Mouse (Mus musculus): Measurements from ENCODE around the gene Pgpep1. TPM values are rescaled to one million over a fixed set of nuclear protein-coding genes. Genes with fewer than 3 reads are reported as not detected.

The Pgpep1 gene
- polyA plus RNA-seq, 1 experiment from 2014 or later = 64.6 TPM

DNA sequence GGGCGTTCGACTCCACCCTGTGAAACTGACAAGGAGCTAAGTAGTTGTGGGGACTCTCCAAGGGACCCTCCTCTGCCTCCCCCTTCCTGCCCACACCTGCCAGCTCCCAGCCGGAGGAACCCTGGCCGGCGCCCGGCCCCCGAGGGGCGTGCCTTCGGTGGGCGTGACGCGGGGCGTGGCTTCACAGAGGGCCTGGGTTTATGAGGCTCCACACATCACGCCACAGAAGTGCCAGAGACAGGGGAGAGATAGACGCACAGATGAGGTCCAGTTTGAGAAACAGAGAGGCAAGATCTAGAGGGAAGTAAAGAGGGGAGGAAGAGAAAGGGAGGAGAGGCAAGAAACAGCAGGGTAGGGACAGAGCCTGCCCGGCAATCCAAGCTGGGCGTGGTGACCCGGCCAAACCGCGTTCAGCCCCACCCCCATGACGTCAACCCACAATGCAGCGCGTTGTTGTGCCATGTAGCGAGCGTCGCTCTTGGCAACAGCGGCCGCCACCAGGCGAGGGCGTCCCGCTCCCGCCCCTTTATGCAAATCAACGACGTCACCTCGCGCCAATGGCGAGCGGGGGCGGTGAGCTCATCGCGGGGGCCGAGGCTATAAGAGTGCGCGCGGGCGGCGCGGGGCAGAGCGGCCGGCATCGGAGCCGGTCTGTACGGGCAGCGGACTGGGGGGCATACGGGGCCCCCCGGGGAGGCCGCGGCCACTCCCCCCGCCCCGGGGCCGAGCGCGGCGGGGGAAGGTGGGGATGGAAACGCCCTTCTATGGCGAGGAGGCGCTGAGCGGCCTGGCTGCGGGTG lies 38.3 kb upstream of the Pgpep1 start, which contains the start of gene Jund:
Gene Jund, plus strand, starts transcription at position 640 of the 800 bp plus-strand sequence.
- H3K27me3 ChIP-seq = no peaks in the 10 kb centered on the region
- H3K4me3 ChIP-seq = peak within 1 kb of the TSS; percentile 94
- H3K9ac ChIP-seq = peak within 1 kb of the TSS; percentile 100
- H3K9me3 ChIP-seq (replicated peaks) = no peaks in the 10 kb centered on the region
- H3K27ac ChIP-seq = peak within 1 kb of the TSS; percentile 100
- peak; percentile 87 for ATAC-seq
- H3K4me2 ChIP-seq = peak within 1 kb of the TSS; percentile 75
- peaks cover 61% of the 10 kb centered on the region for H3K4me1 ChIP-seq
- WGBS = under 1% methylated on average over 53 of the region's 69 CpGs
- peaks cover 16% of the 10 kb centered on the region for H3K36me3 ChIP-seq (ENCODE audit: poor library complexity, severe bottlenecking)

DNA sequence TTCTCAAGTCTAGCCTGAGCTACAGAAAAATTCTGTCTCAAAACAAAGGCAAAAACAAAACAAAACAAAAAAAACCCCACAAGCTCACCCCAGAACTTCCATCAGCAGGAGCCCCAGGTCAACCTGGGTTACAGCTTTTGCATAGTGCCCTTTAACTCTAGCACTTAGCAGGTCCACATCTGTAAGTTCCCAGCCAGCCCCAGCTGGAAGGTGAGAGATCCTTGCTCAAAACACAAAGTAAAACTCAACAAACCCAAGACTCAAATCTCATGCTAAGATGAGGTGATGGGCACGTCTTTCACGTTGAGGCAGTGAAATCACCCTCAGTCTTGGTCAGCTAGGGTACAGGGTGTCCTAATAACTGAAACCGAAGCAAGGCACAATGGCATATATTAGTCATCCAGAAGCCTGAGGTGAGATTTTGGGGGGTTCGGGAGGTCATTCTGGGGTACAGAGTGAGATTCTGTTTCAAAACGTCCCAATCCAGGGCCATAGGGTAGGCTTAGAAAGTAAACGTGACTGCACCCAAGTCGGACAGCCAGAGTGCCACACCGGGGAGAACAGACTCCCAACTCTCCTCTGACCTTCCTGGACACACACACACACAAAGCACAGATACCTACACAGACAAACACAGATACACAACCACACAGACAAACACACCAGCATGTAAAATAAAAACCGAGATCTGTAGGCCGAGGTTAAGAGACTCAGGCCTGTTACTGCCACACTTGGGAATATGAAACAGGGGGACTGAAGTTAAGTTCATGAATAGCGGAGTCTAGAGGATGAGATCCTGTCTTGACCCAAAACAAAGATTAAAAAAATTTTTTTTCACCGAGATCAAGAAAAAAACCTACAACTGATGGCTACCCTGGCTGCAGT lies 37.4 kb upstream of the Pgpep1 start:
- H3K27me3 ChIP-seq = no peaks in the 10 kb centered on the region
- H3K4me1 ChIP-seq = peaks cover 53% of the 10 kb centered on the region
- WGBS = 69% methylated on average over 12 of the region's 12 CpGs
- H3K36me3 ChIP-seq (ENCODE audit: poor library complexity, severe bottlenecking) = peaks cover 7% of the 10 kb centered on the region; the same call in 1 of the 2 replicates
- peak overlapping the region; percentile 75 for H3K4me2 ChIP-seq
- peak overlapping the region; percentile 94 for H3K4me3 ChIP-seq
- no peak for ATAC-seq
- peak overlapping the region; percentile 61 for H3K9ac ChIP-seq
- H3K9me3 ChIP-seq (replicated peaks) = no peaks in the 10 kb centered on the region
- H3K27ac ChIP-seq = peak overlapping the region; percentile 100

GRCm38 (mm10) chr8:70696946-70697345 lies 36.8 kb upstream of the Pgpep1 start:
- Histone ChIP-seq H3K9me3 (replicated peaks) (no peaks in the 10 kb centered on the region), H3K4me1 (peaks cover 53% of the 10 kb centered on the region)

DNA sequence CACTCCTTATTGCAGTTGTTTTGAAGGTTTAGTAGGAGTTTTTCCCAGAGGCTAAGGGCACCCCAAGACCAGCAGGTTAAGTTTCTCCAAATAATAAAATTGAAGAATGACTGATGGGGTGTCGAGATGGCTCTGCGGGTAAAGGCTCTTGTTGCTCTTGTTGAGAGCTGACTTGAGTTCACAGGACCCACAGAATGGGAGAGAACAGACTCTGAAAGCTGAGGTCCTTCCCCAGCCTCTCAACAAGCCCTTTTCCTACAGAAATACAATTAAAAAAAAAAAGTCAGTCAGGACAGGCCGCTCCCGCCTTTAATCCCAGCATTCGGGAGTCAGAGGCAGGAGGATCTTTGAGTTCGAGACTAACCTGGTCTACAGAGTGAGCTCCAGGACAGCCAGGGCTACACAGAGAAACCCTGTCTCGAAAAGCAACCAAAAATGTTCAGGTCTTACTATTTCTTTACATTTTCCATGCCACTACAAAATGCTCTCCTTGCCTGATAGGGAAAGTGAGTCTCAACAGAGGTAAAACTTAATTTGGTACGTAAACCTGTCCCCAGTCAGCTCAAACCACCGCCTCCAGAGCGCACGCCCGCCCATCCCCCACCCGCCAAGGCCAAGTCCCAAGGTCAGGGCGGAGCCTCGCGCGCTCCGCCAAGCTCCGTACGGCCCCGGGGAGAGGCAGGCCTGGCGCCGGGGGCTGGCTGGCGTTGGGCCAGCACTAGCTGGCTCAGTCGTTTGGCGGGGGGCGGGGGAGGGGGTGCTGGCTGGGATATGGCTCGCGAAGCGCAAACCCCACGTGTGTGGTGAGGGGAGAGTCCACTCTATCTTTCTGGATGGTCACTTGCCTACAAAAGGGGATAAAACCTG lies 36.1 kb upstream of the Pgpep1 start:
- 0 out of 2 replicates have a peak, but pooled peaks cover under 1% of the 10 kb centered on the region for H3K36me3 ChIP-seq (ENCODE audit: poor library complexity, severe bottlenecking)
- H3K4me1 ChIP-seq = peaks cover 53% of the 10 kb centered on the region
- H3K27ac ChIP-seq = peak overlapping the region; percentile 100
- WGBS = 8% methylated on average over 31 of the region's 31 CpGs
- no peaks in the 10 kb centered on the region for H3K9me3 ChIP-seq (replicated peaks)
- no peak for ATAC-seq
- peak overlapping the region; percentile 50 for H3K9ac ChIP-seq
- peak overlapping the region; percentile 26 for H3K4me3 ChIP-seq
- H3K27me3 ChIP-seq = no peaks in the 10 kb centered on the region
- peak overlapping the region; percentile 57 for H3K4me2 ChIP-seq

More at GRCm38 (mm10) chr8:70696946-70697345, 36.8 kb upstream of the Pgpep1 start:
- Histone ChIP-seq H3K27ac (peak overlapping the region; percentile 100), H3K4me3 (peak overlapping the region; percentile 26), H3K9ac (peak overlapping the region; percentile 50), H3K27me3 (no peaks in the 10 kb centered on the region), H3K36me3 (ENCODE audit: poor library complexity, severe bottlenecking) (0 out of 2 replicates have a peak, but pooled peaks cover 2% of the 10 kb centered on the region), H3K4me2 (peak overlapping the region; percentile 57)
- WGBS = 26% methylated on average over 4 of the region's 4 CpGs
- ATAC-seq = no peak

DNA sequence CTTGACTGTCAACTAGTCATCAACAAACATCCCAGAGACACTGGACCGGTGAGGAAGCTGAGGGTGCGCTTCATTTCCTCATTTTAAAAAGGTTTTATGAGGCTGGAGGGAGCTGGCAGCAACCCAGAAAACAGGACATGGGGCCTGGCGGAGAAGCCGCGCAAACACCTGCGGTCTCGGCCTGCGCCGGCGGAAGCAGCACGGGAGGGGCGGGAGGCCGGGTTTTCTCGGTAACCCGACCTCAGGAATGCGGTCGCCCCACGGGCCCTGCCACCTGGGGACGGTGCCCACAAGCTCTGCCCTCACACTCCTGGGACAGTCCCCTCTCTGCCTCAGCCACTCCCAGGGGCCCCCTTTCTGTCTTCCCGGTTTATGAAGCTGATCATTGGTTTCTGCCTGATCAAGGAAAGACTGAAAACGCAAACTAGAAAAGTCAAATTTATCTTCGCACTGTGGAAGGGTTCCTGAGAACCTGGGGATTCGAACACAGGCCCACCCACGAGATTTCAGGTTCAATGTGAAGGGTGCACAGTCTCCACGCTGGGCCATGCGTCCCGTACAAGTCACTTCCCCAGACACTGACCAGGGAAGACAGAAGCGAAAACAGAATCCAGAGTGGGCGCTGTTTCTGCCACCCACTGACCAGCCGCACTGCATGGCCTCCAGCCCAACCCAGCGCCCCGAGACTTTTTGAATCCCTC lies 35.3 kb upstream of the Pgpep1 start:
- H3K9ac ChIP-seq = no peak overlapping the region
- H3K4me2 ChIP-seq = no peak overlapping the region
- no peaks in the 10 kb centered on the region for H3K9me3 ChIP-seq (replicated peaks)
- no peaks in the 10 kb centered on the region for H3K36me3 ChIP-seq (ENCODE audit: poor library complexity, severe bottlenecking)
- no peaks in the 10 kb centered on the region for H3K27me3 ChIP-seq
- H3K27ac ChIP-seq = peak overlapping the region; percentile 100; the same call in 1 of the 2 replicates
- no peak for ATAC-seq
- no peak overlapping the region for H3K4me3 ChIP-seq
- peaks cover 50% of the 10 kb centered on the region for H3K4me1 ChIP-seq
- WGBS = 34% methylated on average over 32 of the region's 32 CpGs

DNA sequence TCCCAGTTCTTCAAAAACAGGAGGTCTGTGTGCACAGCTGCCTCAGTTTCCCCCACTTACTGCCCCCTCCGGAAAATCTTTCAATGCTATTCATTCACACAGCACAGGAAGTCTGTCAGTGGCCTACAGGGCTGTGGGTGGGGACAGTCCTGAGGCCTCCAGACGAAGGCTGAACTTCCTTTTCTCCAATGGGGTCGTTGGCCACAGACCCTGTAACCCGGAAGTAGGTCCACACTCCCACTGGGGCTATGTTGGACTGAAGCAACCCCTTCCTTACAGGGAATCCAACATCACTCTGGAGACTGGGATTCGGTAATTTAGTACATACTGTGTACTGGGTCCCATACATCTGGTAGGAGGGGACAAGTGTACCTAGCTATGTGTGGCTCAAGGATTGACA lies 33.4 kb upstream of the Pgpep1 start:
- Histone ChIP-seq H3K4me1 (peaks cover 59% of the 10 kb centered on the region), H3K27ac (no peak overlapping the region), H3K9ac (no peak overlapping the region), H3K4me3 (no peak overlapping the region), H3K4me2 (no peak overlapping the region), H3K9me3 (replicated peaks) (no peaks in the 10 kb centered on the region), H3K27me3 (no peaks in the 10 kb centered on the region), H3K36me3 (ENCODE audit: poor library complexity, severe bottlenecking) (no peaks in the 10 kb centered on the region)
- ATAC-seq = no peak
- 90% methylated on average over 5 of the region's 5 CpGs for WGBS

DNA sequence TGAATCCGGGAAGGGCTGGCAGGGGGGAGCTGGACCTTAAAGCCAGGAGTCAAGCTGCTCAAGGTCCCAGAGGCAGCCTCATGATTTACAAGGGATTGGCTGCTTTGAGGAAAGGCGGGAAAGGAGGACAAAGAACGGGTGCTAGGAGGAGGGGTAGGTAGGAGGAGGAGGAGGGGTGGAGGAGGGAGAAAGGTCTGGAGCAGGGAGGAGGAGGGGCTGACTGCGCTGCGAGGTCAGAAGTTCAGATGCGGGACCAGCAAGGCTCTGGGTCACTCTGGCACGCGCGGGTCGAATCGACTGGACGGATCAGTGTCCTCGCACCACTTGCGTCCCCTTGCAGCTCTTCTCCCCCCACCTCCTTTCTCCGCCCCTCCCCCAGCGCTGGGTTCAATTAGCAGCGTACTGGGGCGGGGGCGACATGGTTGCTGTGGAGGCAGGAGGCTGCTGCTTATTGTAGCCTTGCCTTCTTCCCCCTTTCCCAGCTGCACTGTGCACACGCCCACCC lies 31.6 kb upstream of the Pgpep1 start:
- peaks cover 52% of the 10 kb centered on the region for H3K4me1 ChIP-seq
- peak overlapping the region; percentile 64 for H3K4me2 ChIP-seq
- H3K27me3 ChIP-seq = no peaks in the 10 kb centered on the region
- H3K4me3 ChIP-seq = peak overlapping the region; percentile 34
- under 1% methylated on average over 20 of the region's 20 CpGs for WGBS
- no peaks in the 10 kb centered on the region for H3K36me3 ChIP-seq (ENCODE audit: poor library complexity, severe bottlenecking)
- H3K27ac ChIP-seq = peak overlapping the region; percentile 74
- peak; percentile 73 for ATAC-seq
- H3K9ac ChIP-seq = peak overlapping the region; percentile 69
- H3K9me3 ChIP-seq (replicated peaks) = no peaks in the 10 kb centered on the region

- ATAC-seq = no peak
- Histone ChIP-seq H3K27me3 (no peaks in the 10 kb centered on the region), H3K4me1 (peaks cover 47% of the 10 kb centered on the region), H3K4me2 (peak overlapping the region; percentile 64), H3K9ac (peak overlapping the region; percentile 69), H3K9me3 (replicated peaks) (no peaks in the 10 kb centered on the region), H3K27ac (peak overlapping the region; percentile 74), H3K4me3 (peak overlapping the region; percentile 34), H3K36me3 (ENCODE audit: poor library complexity, severe bottlenecking) (no peaks in the 10 kb centered on the region)
- 47% methylated on average over 4 of the region's 4 CpGs for WGBS
These were observed 31.0 kb upstream of the Pgpep1 start for GRCm38 (mm10) chr8:70691230-70691629.

GRCm38 (mm10) chr8:70689892-70690390 lies 29.8 kb upstream of the Pgpep1 start:
- 81% methylated on average over 5 of the region's 5 CpGs for WGBS
- Histone ChIP-seq H3K9me3 (replicated peaks) (no peaks in the 10 kb centered on the region), H3K4me3 (no peak overlapping the region), H3K4me1 (peaks cover 34% of the 10 kb centered on the region), H3K27me3 (no peaks in the 10 kb centered on the region), H3K4me2 (no peak overlapping the region), H3K36me3 (ENCODE audit: poor library complexity, severe bottlenecking) (no peaks in the 10 kb centered on the region), H3K27ac (peak overlapping the region; percentile 15; the same call in 1 of the 2 replicates), H3K9ac (peak overlapping the region; percentile 17; the same call in 1 of the 2 replicates)
- ATAC-seq = 0 out of 2 replicates have a peak, but pooled peaks have one; percentile 5

DNA sequence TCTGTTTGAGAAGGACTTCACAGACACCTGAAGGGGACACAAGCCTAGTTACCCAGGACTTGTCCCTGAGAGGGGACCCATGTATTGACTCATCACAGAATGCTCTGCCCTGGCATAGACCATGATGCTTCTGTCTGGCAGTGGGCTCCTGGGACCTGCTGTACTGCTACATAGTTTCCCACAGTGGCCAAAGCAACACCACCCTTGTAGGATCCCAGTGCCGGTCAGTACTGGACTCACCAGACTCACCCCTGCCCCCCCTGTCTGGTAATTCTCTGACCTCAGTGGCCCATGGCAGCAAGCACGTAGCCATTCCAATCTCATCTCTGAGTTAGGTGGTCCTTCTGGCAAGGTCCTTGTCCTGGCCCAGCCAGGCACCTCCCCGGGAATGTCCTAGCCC lies 27.9 kb upstream of the Pgpep1 start:
- Histone ChIP-seq H3K9ac (no peak overlapping the region), H3K36me3 (ENCODE audit: poor library complexity, severe bottlenecking) (no peaks in the 10 kb centered on the region), H3K4me2 (no peak overlapping the region), H3K27ac (no peak overlapping the region; the same call in 1 of the 2 replicates), H3K4me1 (peaks cover 34% of the 10 kb centered on the region), H3K9me3 (replicated peaks) (no peaks in the 10 kb centered on the region), H3K27me3 (no peaks in the 10 kb centered on the region), H3K4me3 (no peak overlapping the region)
- 96% methylated on average over 3 of the region's 3 CpGs for WGBS
- ATAC-seq = no peak
